Mouse (Mus musculus): ENCODE measurements around the gene Ccdc122.

Gene Ccdc122

DNA sequence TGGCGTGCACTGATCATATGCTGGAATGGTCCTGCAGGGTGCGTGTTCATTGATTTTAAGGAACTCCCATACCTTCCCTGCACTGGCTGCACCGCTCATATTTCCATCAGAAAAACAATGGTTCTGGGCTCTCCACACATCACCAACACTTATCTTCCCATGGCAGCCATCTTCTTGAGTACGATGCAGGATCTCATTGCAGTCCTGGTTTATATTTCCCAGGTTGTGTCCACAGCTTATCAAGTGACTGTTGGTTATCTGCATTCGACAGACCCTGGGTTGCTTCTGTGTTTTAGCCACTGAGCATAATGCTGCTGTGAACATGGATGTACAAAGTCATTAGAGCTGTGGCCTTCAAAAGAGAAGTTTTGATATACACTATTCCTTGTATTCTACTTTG is 94.0 kb downstream of the Ccdc122 start:
- DNase-seq (ENCODE audit: low spot score), result no peak

DNA sequence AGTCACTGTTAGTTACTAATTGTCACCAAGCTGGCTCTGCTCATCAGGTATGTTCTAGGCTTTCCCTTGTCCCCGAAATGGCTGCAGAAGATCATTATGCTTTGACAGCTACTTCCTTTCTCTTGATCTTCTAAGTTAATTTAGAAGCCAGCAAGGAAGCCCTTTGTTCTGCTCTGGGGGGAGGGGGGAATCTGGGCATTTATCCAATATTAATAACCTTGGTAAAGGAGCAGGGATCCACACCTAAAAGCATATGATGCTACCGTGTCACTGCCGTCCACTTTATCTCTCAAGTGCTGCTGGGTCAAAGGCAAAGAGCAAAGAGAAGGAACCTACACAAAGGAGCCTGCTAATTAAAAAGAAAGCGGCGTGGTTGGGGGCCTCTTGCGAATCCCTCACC is 100.4 kb downstream of the Ccdc122 start:
- DNase-seq (ENCODE audit: low spot score), result no peak

DNA sequence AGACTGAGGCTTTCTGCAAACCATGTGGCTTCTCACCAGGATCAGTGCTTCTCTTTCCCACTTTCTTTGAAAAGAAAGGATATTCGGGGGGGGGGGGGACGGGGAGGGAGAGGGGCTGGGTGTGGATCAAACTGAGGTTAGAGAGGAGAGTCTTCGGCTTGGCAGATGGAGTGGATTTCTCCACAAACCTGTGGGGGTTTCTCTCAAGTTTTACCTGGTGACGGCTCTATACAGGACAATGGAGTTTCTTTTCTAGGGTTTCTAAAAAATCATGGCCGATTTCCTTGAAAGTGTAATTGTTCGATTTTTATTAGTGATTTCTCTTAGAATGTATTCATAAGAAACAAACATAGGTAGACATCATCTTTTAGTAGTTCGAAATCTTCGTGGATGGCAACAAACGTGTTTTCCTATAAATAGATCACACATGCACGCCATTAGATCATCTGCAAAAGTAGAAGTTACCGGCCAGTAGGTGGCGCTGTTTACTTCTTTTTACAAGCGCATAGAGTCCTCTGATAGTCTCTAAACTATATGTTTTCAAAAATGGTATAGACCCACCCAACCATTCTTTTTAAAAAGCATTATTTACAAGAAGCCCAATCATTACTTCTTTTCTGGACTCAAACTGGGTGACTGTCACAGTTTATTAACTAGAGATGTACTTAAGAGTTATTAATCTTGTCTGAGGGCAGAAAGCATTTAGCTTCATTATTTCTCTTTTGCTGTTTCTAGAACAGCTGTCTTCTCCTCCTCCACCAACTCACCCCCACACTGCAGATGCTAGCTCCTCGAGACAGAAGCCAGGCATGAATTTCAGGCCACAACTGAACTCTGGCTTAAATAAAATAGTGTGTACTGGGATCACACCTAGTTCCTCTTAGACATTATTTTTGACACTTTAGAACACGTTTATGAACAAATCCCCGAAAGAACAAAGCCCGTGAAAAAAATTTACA is 105.0 kb downstream of the Ccdc122 start:
- peak; percentile 40 for DNase-seq (ENCODE audit: low spot score)

DNA sequence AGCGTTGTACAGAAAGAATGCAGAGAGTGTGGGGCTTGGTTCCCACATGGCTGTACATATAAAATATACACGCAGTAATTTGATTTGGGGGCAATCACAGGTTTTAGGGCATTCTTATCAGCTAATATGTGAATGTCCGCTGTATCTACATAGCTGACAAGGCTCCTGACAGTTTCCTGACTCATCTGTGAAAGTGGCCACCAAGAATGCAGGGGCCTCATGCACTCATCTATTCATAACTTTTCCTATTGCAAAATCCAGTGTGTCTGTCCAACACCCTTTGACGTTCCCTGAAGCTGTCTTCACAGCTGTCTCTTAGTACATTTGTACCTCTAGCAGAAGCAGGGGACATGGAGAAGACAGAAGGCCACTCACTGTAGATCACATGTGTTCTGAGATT is 108.5 kb downstream of the Ccdc122 start:
- DNase-seq (ENCODE audit: low spot score), result no peak

DNA sequence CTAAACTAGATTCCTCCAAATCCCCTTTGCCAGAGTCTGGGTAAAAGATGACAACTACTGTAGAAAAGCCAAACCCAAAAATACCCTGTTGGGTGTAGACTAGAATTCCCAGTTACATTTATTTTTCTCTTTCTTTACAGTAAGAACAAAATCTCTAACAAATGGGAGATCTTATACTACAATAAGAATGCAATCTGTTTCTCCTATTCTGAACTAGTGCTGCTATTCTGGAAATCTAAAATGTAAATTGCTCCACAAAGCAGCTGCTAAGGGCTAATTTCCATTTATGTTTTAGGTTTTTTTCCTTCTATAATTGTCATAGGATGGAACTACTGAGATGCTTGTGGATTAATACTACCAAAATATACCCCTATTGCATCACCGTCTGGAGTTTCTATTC is 111.1 kb downstream of the Ccdc122 start:
- DNase-seq (ENCODE audit: low spot score), result no peak

DNA sequence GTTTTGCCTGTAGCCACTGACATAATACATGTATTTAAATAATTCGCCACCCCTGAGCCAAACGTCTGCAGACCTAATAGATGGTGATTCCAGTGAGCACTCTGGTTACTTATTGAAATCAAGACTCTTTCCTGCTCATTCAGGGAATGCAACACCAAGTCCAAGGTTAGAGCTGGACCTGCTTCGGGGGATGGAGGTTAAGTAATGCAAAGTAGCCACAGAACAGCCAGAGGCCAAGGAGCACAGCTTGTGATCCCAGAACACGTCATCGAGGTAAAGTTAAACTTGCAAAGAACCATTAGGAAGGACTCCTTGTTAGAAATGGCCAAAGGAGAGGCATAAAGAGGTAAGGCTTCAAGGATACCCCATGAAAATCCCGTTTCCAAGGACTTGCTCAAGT is 114.0 kb downstream of the Ccdc122 start:
- no peak for DNase-seq (ENCODE audit: low spot score)

DNA sequence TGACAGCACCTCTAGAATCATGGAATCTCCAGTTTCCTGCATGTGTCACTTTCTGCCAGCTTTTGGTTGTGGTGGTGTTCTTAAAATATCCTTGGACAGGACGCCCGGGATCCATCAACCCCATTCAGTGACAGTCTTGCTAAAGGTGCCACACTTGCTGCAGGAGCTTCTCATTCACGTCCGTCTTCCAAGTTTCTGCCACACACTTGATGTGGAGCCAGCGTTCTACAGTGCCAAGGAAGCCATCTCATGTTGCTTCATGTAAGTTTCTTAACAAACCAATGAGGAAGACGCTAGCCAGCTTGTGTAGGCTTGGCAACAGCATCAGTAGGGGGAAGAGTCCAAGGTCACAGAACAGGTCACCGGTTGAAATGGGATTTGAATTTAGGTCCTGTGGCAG is 114.9 kb downstream of the Ccdc122 start:
- no peak for DNase-seq (ENCODE audit: low spot score)

DNA sequence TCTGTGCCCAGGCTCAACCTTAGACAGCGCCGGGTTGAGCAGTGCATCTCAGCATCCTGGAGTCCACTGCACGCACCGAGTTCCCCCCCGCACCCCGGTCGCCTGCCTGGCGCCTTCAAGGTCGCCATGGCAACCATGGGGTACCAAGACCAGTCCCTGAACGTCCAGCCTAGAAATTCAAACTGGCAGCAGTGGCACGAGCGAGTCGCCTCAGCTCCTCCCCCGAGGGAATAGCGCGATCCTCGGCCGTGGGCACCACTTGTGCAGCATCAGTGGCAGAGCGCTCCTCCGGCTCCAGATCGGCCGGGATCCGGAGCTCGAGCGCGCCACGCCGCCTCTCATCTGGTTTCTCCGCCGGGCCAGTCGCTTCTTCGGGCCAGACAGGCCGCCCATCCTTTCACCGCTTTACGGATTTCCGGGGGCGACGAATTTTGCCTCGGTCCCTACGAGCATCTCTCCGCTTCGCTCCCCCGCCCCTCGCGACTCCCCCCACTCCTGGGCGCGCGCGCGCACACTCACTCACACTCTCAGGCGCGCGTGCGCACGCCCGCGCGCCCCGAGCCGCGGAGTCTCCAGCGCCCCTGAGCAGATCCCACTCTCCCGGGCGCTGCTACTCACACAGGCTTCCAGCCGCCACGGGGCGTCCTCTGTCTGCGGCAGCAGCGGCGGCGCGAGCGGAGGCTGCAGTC is 119.8 kb downstream of the Ccdc122 start, which contains the start of gene Enox1:
Gene Enox1, plus strand, starts transcription at position 542 of the 689 bp plus-strand sequence.
- no peak for DNase-seq (ENCODE audit: low spot score)

DNA sequence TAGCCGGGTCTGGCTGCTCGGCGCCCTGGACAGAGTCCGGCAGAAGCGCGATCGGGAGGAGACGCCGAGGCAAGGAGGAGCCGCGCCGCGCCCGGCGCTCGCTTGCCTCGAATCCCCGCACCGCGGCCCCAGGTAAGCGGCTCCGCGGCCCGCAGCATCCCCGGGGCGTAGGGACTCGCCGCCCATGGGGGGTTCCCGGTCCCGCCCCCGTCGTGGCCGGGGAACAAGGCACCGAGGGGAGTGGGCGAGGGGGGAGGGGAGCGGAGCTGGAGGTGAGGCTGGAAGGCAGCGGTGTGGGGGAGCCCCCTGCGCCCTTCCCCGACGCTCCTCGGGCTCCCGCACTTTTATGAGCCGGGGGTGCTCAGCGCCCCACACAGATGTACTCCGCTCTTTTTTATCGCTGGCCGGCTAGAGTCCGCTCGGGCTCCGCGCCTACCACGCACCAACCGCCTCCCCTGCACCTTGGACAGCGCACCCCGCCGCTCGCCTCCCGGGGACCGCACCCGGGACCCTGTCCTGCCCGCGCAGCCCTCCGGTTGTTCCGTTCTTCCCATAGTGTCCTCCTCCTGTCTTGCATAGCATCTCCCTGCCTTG is 120.4 kb downstream of the Ccdc122 start:
- DNase-seq (ENCODE audit: low spot score), result no peak

DNA sequence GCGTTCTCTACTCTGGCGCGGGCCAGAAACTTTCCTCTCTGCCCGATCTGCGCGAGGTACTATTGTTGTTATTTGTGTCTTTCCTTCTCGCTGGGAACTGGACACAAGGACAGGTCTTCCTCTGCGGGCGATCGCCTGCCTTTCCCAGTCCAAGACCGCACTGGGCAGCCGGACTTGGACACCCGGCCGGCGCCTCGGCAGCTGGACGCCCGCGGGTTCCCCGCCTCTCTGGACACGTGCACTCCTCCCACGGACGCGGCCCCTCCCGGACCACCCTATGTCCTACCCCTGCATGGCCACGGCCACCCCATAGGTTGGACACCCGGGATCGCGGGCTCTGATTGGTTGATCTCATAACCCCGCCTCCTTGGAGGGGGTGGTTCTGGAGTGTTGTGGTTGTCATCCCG is 120.9 kb downstream of the Ccdc122 start:
- DNase-seq (ENCODE audit: low spot score), result no peak

DNA sequence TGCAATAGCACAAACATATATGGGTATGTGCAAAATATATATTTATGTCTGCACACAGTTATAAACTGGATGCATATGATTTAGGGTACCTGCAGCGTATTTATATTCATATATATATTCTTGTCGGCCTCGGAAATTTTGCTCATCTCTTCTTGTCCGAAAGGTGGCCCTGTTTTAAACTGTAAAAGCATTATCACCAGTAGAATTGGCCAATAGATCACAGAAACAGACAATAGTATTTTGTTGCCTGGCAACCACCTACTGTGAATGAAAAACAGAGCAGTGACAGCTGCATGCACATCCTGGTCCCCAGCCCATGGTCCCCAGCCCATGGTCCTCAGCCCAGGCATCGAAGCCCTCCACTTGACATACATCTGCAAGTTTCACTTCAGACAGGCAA is 122.8 kb downstream of the Ccdc122 start:
- no peak for DNase-seq (ENCODE audit: low spot score)
